Mouse (Mus musculus) forebrain, embryonic 11.5 days (tissue): ENCODE results near the gene Ptcd1. TPM values are rescaled to one million over a fixed set of nuclear protein-coding genes. Genes with fewer than 3 reads are reported as not detected.
"Not testable (repeated sequence)": the region's sequence is repeated elsewhere in the genome, so short reads cannot be mapped to it uniquely, and the experiment has no call there.

Experiments used
- ATAC-seq: fragments of 200-750 bp; cut with Nextera tagmentation; replicated peaks from 2 replicates; pipeline ENCODE4 v1.8.0; 2017; ENCODE audit warnings: moderate TSS enrichment; ENCODE audit not compliant: low FRiP score
- DNase-seq: peaks from one replicate; pipeline ENCODE4 v3.0.0-alpha.2; 2017; ENCODE audit warnings: low spot score
- H3K27ac ChIP-seq: fragments of 300-500 bp; sonication (generic); 2 replicates; pipeline ENCODE4 v1.5.1; 2014; ENCODE audit warnings: low read depth, low read length
- H3K27me3 ChIP-seq: fragments of 300-500 bp; sonication (generic); 2 replicates; pipeline ENCODE4 v1.6.1; 2014; ENCODE audit warnings: mild to moderate bottlenecking, low read length, mixed read lengths; ENCODE audit not compliant: control insufficient read depth, insufficient read depth
- H3K36me3 ChIP-seq: fragments of 300-500 bp; sonication (generic); 2 replicates; pipeline ENCODE4 v1.6.1; 2014; ENCODE audit warnings: mild to moderate bottlenecking, low read length, moderate library complexity, mixed read lengths; ENCODE audit not compliant: control insufficient read depth, insufficient read depth
- H3K4me1 ChIP-seq: fragments of 300-500 bp; sonication (generic); replicated peaks from 2 replicates; pipeline ENCODE4 v1.6.1; 2014; ENCODE audit warnings: low read length, mixed read lengths; ENCODE audit not compliant: control insufficient read depth, insufficient read depth
- H3K4me2 ChIP-seq: fragments of 300-500 bp; sonication (generic); 2 replicates; pipeline ENCODE4 v1.6.1; 2014; ENCODE audit warnings: low read depth, mild to moderate bottlenecking, low read length, moderate library complexity, mixed read lengths; ENCODE audit not compliant: severe bottlenecking
- H3K4me3 ChIP-seq: fragments of 300-500 bp; sonication (generic); 2 replicates; pipeline ENCODE4 v1.5.1; 2014; ENCODE audit warnings: low read depth, low read length
- H3K9ac ChIP-seq: fragments of 300-500 bp; sonication (generic); 2 replicates; pipeline ENCODE4 v1.6.1; 2014; ENCODE audit warnings: low read length
- H3K9me3 ChIP-seq: fragments of 300-500 bp; sonication (generic); 2 replicates; pipeline ENCODE4 v1.6.1; 2016; ENCODE audit warnings: low read length, mixed read lengths; ENCODE audit not compliant: control insufficient read depth
- WGBS: fragments of 180-500 bp; shearing (Covaris S2); extraction: QIAGEN DNeasy Blood & Tissue Kit; methylation state at CpG from one replicate; pipeline ENCODE4 v1.1.7; 2014; 5-methylcytosine and 5-hydroxymethylcytosine counted together
- polyA plus RNA-seq: library from polyadenylated mRNA; unstranded; fragments of >200 nt; fragmentation: Nextera tagmentation; extraction: Ambion mirVana; gene quantifications from 2 replicates; pipeline ENCODE4 v1.2.1, GENCODE M21; 2014

The Ptcd1 gene
- polyA plus RNA-seq: 18.6 and 19.6 TPM in 2 replicates

DNA sequence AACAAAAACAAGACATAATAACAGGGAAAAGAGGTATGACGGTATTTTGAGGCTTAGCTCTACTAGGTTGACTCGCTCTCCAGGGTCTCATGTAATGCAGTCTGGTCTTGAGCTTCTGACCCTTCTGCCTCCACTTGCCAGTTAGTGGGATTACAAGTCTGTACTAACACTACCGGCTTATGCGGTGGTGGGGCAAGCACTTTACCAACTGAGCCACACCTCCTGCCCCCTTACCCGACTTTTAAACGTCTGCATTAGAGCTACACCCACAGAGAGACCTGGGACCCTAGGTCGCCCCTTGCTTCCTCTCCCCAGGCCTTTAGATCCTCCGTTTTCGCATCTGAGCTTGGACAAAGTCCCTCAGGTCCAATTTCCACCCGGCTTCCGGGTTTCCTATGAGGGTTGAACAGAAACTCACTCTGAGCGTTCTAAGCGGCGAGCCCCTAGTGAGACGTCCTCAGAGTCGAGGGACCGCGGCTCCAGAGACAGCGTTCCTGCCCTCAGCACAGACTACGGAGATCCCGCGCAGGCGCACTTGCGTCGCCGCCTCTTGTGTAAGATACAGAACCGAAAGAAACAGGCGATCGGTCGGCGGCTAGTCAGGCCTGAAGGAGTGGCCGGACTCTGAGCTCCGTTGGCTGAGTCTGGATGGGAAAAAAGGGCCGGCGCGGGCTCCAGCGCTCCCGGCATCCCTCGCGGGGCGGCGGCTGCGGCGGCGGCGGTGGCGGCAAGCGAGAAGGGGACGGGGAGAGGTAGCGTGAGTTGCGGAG is at the start of gene Ptcd1, which contains the start of gene Cpsf4:
Gene Ptcd1, minus strand, starts transcription at position 573 of the 770 bp plus-strand sequence.
Gene Cpsf4, plus strand, starts transcription at position 678 of the 770 bp plus-strand sequence.
- peaks cover 3% of the 10 kb centered on the region for H3K36me3 ChIP-seq
- H3K4me1 ChIP-seq: peaks cover 9% of the 10 kb centered on the region
- H3K4me3 ChIP-seq: peak within 1 kb of the TSS; percentile 78
- H3K9me3 ChIP-seq: no peaks in the 10 kb centered on the region
- H3K27ac ChIP-seq: peak within 1 kb of the TSS; percentile 54; the same call in 1 of the 2 replicates
- H3K27me3 ChIP-seq: no peaks in the 10 kb centered on the region
- DNase-seq (peak; percentile 99), ATAC-seq (peak; percentile 95)
- WGBS: 1% methylated on average over 51 of the region's 51 CpGs
- peak within 1 kb of the TSS; percentile 86 for H3K9ac ChIP-seq
- peak within 1 kb of the TSS; percentile 62 for H3K4me2 ChIP-seq

DNA sequence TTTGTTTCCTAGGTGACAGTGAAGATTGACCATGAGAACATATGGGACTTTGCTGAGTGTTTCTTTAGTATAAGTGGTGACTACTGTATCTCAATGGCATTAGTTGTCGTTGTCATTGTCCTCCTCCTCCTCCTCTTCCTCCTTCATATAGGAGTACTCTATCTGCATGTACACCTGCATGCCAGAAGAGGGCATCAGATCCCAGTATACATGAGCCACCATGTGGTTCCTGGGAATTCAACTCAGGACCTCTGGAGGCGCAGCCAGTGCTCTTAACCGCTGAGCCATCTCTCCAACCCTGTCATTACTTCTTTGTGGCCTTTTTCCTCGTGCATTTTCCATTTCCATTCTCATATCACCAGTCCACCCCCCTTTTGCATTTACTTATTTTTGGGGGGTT is 47.8 kb upstream of the Ptcd1 start:
- Histone ChIP-seq H3K27ac (no peak overlapping the region), H3K27me3 (no peaks in the 10 kb centered on the region), H3K9ac (no peak overlapping the region), H3K36me3 (peaks cover 2% of the 10 kb centered on the region; the same call in 1 of the 2 replicates), H3K4me2 (no peak overlapping the region), H3K4me1 (no peaks in the 10 kb centered on the region), H3K9me3 (no peaks in the 10 kb centered on the region), H3K4me3 (no peak overlapping the region)
- 75% methylated on average over 4 of the region's 4 CpGs for WGBS
- DNase-seq: no peak
- no peak for ATAC-seq

GRCm38 (mm10) chr5:145213505-145213904 is 46.6 kb upstream of the Ptcd1 start:
- DNase-seq (no peak), ATAC-seq (no peak)
- Histone ChIP-seq H3K9ac (no peak overlapping the region), H3K4me1 (no peaks in the 10 kb centered on the region), H3K27ac (no peak overlapping the region), H3K9me3 (no peaks in the 10 kb centered on the region), H3K4me2 (no peak overlapping the region), H3K36me3 (peaks cover under 1% of the 10 kb centered on the region; the same call in 1 of the 2 replicates), H3K27me3 (no peaks in the 10 kb centered on the region), H3K4me3 (no peak overlapping the region)
- 89% methylated on average over 3 of the region's 3 CpGs for WGBS

GRCm38 (mm10) chr5:145212216-145212615 is 45.3 kb upstream of the Ptcd1 start:
- Histone ChIP-seq H3K27me3 (no peaks in the 10 kb centered on the region), H3K9me3 (no peaks in the 10 kb centered on the region), H3K36me3 (no peaks in the 10 kb centered on the region; the same call in 1 of the 2 replicates), H3K4me3 (no peak overlapping the region), H3K27ac (no peak overlapping the region), H3K4me1 (no peaks in the 10 kb centered on the region), H3K4me2 (no peak overlapping the region), H3K9ac (no peak overlapping the region)
- WGBS: 92% methylated on average over 4 of the region's 4 CpGs
- ATAC-seq (no peak), DNase-seq (no peak)

DNA sequence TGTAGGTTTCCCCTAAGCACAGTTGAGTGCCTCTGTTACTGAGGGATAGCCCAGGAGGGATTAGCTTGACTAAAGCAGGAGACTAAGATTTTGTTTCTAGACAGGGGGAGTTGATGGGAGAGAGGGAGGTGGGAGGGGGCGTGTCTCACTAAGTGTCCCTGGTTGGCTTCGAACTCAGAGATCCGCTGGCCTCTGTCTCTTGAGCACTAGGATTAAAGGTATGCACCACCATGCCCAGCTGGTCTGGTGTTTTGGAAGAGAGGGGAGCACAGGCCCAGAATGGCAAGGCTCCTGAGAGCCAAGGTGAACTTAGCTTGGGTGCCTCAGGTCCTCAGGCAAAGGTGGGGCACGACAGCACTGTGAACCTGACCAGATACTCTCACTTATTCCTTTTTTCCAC is 44.4 kb upstream of the Ptcd1 start:
- Histone ChIP-seq H3K9me3 (no peaks in the 10 kb centered on the region), H3K4me2 (no peak overlapping the region), H3K4me3 (no peak overlapping the region), H3K4me1 (no peaks in the 10 kb centered on the region), H3K9ac (no peak overlapping the region), H3K27ac (no peak overlapping the region), H3K36me3 (no peaks in the 10 kb centered on the region; the same call in 1 of the 2 replicates), H3K27me3 (no peaks in the 10 kb centered on the region)
- DNase-seq: no peak
- 98% methylated on average over 4 of the region's 4 CpGs for WGBS
- no peak for ATAC-seq

- not testable (repeated sequence) for H3K9ac ChIP-seq, H3K4me3 ChIP-seq, H3K4me2 ChIP-seq, H3K9me3 ChIP-seq, H3K27me3 ChIP-seq, ATAC-seq, H3K4me1 ChIP-seq, H3K27ac ChIP-seq, DNase-seq, H3K36me3 ChIP-seq
- 46% methylated on average over 11 of the region's 11 CpGs for WGBS
Measured at GRCm38 (mm10) chr5:145208391-145208790, 41.5 kb upstream of the Ptcd1 start.

GRCm38 (mm10) chr5:145207954-145208353 is 41.0 kb upstream of the Ptcd1 start:
- Histone ChIP-seq H3K36me3 (no peaks in the 10 kb centered on the region; the same call in 1 of the 2 replicates), H3K4me2 (no peak overlapping the region)
- 82% methylated on average over 6 of the region's 6 CpGs for WGBS

DNA sequence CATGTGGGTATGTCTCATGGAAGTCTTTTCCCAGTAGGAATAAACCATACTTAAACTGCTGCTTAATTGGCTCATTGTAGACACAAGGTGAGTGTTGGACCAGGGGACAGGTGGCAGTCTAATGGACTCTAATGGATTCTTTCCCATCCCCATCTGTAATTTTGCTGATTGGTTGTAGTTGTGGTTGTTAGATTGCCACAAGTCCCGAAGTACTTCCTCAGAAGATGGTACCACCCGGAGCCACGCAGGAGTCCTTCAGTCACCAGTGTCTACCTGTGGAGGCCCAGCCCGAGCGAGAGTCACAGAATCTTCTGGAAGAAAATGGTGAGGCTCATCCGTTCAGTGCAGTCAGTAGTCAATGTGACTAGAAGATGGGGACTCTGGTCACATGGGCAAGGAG is 40.5 kb upstream of the Ptcd1 start:
- Histone ChIP-seq H3K36me3 (no peaks in the 10 kb centered on the region; the same call in 1 of the 2 replicates), H3K4me3 (no peak overlapping the region), H3K27ac (no peak overlapping the region), H3K9me3 (no peaks in the 10 kb centered on the region), H3K4me2 (no peak overlapping the region), H3K27me3 (no peaks in the 10 kb centered on the region), H3K4me1 (peaks cover 6% of the 10 kb centered on the region; the same call in 1 of the 2 replicates), H3K9ac (no peak overlapping the region)
- no peak for ATAC-seq
- DNase-seq: no peak
- WGBS: 95% methylated on average over 6 of the region's 6 CpGs

More at GRCm38 (mm10) chr5:145207954-145208353, 41.0 kb upstream of the Ptcd1 start:
- no peak for ATAC-seq
- no peak overlapping the region for H3K4me3 ChIP-seq
- no peak for DNase-seq
- no peak overlapping the region for H3K9ac ChIP-seq
- H3K4me1 ChIP-seq: peaks cover 6% of the 10 kb centered on the region; the same call in 1 of the 2 replicates
- H3K27me3 ChIP-seq: no peaks in the 10 kb centered on the region
- H3K9me3 ChIP-seq: no peaks in the 10 kb centered on the region
- H3K27ac ChIP-seq: no peak overlapping the region
